In genomic region chr16:23112348-23112747, GRCm38 (mm10) we compare ENCODE assay signal across 21 mouse cellular contexts. TPM values are rescaled to one million over a fixed set of nuclear protein-coding genes. Genes with fewer than 3 reads are reported as not detected.
"Had no signal": no experiment of that assay in that cellular context is flagged by ENCODE, and none has a peak within 500 bp of the region (broad histone marks: within the 10 kb centered on the region; RNA-seq: fewer than 3 reads in every experiment).

No protein-coding gene starts in this region.

- H3K9me3 ChIP-seq: limb, embryonic 10.5 days; lung, embryonic 15.5 days; megakaryocyte, embryonic 14.5 days; midbrain, embryonic 12.5 days; stomach, embryonic 15.5 days had no signal

- H3K4me2 ChIP-seq: midbrain, embryonic 12.5 days had no signal

- H3K4me3 ChIP-seq: limb, embryonic 10.5 days; lung, embryonic 15.5 days; megakaryocyte, embryonic 14.5 days; midbrain, embryonic 12.5 days; stomach, embryonic 15.5 days had no signal

- H3K9ac ChIP-seq: midbrain, embryonic 12.5 days; stomach, embryonic 15.5 days had no signal

- DNase-seq: kidney, postnatal 10 days; kidney, postnatal 4 days; lung, postnatal 14 days; right cerebral cortex, postnatal 14 days; thymus, adult 2 months; thymus, postnatal 25 days had no signal

- H3K27ac ChIP-seq: left cerebral cortex, adult 2 months; limb, embryonic 10.5 days; lung, embryonic 15.5 days; macrophage; midbrain, embryonic 12.5 days; stomach, embryonic 15.5 days had no signal

- H3K27me3 ChIP-seq: lung, embryonic 15.5 days; megakaryocyte, embryonic 14.5 days; midbrain, embryonic 12.5 days; stomach, embryonic 15.5 days had no signal

RNA-seq across cellular contexts. Expression of gene Adipoq, which starts 34.0 kb away (rescaled TPM):
- total RNA-seq: layer of hippocampus, adult 8-10 months; layer of hippocampus, postnatal 14 days; left cerebral cortex, adult 2 months; left cerebral cortex, postnatal 14 days; midbrain, postnatal 0 days had no signal
- polyA plus RNA-seq: limb, embryonic 10.5 days; liver, embryonic 11.5 days; liver, embryonic 16.5 days; macrophage; midbrain, embryonic 12.5 days; midbrain, postnatal 0 days; neural tube, embryonic 14.5 days; stomach, embryonic 15.5 days had no signal

RNA-seq across cellular contexts. Expression of gene Kng1, which starts 54.7 kb away (rescaled TPM):
- total RNA-seq: layer of hippocampus, adult 8-10 months; layer of hippocampus, postnatal 14 days; left cerebral cortex, adult 2 months; left cerebral cortex, postnatal 14 days; midbrain, postnatal 0 days had no signal
- polyA plus RNA-seq: limb, embryonic 10.5 days; macrophage; midbrain, embryonic 12.5 days; midbrain, postnatal 0 days; testis, adult 2 months had no signal
